Mouse (Mus musculus) embryo, embryonic 9.5 days (tissue): ENCODE data around the gene Sapcd2.

Source experiments
- DNase-seq: peaks from one replicate; pipeline ENCODE4 v3.0.0-alpha.2; 2017; ENCODE audit errors: extremely low spot score

The Sapcd2 gene

GRCm38 (mm10) chr2:25371764-25372643 lies at the start of gene Sapcd2:
Gene Sapcd2, plus strand, starts transcription at chr2:25372321.
- peak; percentile 90 for DNase-seq

GRCm38 (mm10) chr2:25326036-25326435 lies 46.1 kb upstream of the Sapcd2 start:
- DNase-seq, result no peak

GRCm38 (mm10) chr2:25328440-25328839 lies 43.7 kb upstream of the Sapcd2 start:
- DNase-seq, result peak; percentile 29

GRCm38 (mm10) chr2:25331470-25331869 lies 40.7 kb upstream of the Sapcd2 start:
- DNase-seq, result no peak

- DNase-seq, result peak; percentile 98
These were observed 39.6 kb upstream of the Sapcd2 start, which contains the start of gene Man1b1 for GRCm38 (mm10) chr2:25332286-25333160. Gene Man1b1, plus strand, starts transcription at chr2:25332338.

- no peak for DNase-seq
These were observed 38.6 kb upstream of the Sapcd2 start for GRCm38 (mm10) chr2:25333569-25333968.

- no peak for DNase-seq
These were observed 33.8 kb upstream of the Sapcd2 start for GRCm38 (mm10) chr2:25338303-25338702.

- no peak for DNase-seq
These were observed 24.0 kb upstream of the Sapcd2 start for GRCm38 (mm10) chr2:25348162-25348561.

- no peak for DNase-seq
These were observed 22.6 kb upstream of the Sapcd2 start for GRCm38 (mm10) chr2:25349499-25349898.

GRCm38 (mm10) chr2:25350701-25351100 lies 21.4 kb upstream of the Sapcd2 start:
- DNase-seq, result no peak

- DNase-seq, result no peak
These were observed 17.9 kb upstream of the Sapcd2 start for GRCm38 (mm10) chr2:25354211-25354610.

- no peak for DNase-seq
These were observed 16.6 kb upstream of the Sapcd2 start for GRCm38 (mm10) chr2:25355419-25356066.

GRCm38 (mm10) chr2:25356208-25357079 lies 15.7 kb upstream of the Sapcd2 start, which contains the start of gene Dpp7:
Gene Dpp7, minus strand, starts transcription at chr2:25356359.
- DNase-seq, result peak; percentile 84

- no peak for DNase-seq
These were observed 12.3 kb upstream of the Sapcd2 start for GRCm38 (mm10) chr2:25359848-25360247.

- DNase-seq, result no peak
These were observed 8.5 kb upstream of the Sapcd2 start for GRCm38 (mm10) chr2:25363478-25364178.

- no peak for DNase-seq
These were observed 7.8 kb upstream of the Sapcd2 start for GRCm38 (mm10) chr2:25364313-25364712.

- no peak for DNase-seq
These were observed 7.4 kb upstream of the Sapcd2 start for GRCm38 (mm10) chr2:25364761-25365090.

- peak; percentile 71 for DNase-seq
These were observed 6.9 kb upstream of the Sapcd2 start, which contains the start of gene Uap1l1 for GRCm38 (mm10) chr2:25365091-25365761. Gene Uap1l1, minus strand, starts transcription at chr2:25365682.

GRCm38 (mm10) chr2:25369996-25370395 lies 2.1 kb upstream of the Sapcd2 start:
- DNase-seq, result no peak
